Mouse (Mus musculus) kidney, postnatal 10 days (tissue): Measurements from ENCODE around the gene Sp110.
"Not testable (repeated sequence)": the region's sequence is repeated elsewhere in the genome, so short reads cannot be mapped to it uniquely, and the experiment has no call there.

Source experiments
- DNase-seq: peaks from one replicate; pipeline ENCODE4 v3.0.0; 2021; ENCODE audit warnings: mixed read lengths

The Sp110 gene

DNA sequence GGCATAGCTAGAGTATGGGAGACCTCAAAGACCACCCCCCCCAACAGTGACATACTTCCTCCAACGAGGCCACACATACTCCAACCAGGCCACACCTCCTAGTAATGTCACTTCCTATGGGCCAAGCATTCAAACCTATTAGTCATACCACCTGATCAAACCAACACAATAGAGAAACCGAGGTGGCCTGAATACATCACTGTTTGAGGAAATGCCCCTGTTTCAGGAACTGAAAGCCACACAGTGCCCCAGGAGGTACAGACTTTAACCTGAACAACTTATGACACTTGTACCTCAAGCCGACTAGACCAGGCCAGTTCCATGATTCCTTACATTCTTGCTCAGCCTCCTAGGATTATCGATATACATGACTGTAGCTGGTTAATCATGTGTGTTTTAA, 54.8 kb downstream of the Sp110 start:
- DNase-seq = not testable (repeated sequence)

DNA sequence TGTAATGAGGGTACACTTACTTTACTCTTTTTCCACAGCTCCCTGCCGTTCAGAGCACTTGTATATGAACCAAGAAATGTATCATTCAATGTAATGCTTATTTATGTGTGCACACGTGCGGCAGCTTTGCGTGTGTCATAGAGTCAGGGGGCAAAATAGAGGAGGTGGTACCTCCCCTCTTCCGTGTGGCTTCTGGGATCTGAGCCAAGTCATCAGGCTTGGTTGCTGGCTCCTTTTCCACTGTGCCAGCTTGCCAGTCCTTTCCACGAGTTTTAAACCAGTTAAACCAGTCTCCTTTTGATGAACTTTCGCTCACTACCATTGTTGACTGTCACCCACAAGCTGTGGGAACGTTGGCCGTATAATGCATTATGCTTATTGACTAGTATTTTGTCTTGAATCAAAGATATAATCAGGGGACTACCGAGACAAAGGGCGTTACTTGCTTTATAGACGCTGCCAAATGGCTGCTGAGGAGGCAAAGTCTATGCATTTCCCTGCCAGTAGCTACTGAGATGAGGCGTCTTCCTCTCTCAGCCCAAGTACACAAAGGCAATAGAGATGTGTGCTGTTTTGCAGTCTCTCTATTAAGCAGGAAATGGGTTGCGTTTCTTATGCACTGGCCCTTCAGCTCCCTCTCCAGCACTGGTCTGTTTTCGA, 70.0 kb downstream of the Sp110 start:
- not testable (repeated sequence) for DNase-seq
